Mouse (Mus musculus) stomach, postnatal 0 days (tissue): ENCODE data around the gene Plekha4. TPM values are rescaled to one million over a fixed set of nuclear protein-coding genes. Genes with fewer than 3 reads are reported as not detected.

Source experiments
- ATAC-seq: fragments of 200-750 bp; cut with Nextera tagmentation; 2 replicates; pipeline ENCODE4 v1.8.0; 2017; ENCODE audit not compliant: low FRiP score, low TSS enrichment
- DNase-seq: peaks from one replicate; pipeline ENCODE4 v3.0.0-alpha.2; 2016; ENCODE audit warnings: low spot score
- H3K27ac ChIP-seq: fragments of 300-500 bp; sonication (generic); replicated peaks from 2 replicates; pipeline ENCODE4 v1.5.1; 2014; ENCODE audit warnings: mild to moderate bottlenecking, control low read depth
- H3K27me3 ChIP-seq: fragments of 300-500 bp; sonication (generic); 2 replicates; pipeline ENCODE4 v1.6.1; 2014; ENCODE audit warnings: low read length; ENCODE audit not compliant: control insufficient read depth, insufficient read depth
- H3K36me3 ChIP-seq: fragments of 300-500 bp; sonication (generic); 2 replicates; pipeline ENCODE4 v1.6.1; 2014; ENCODE audit warnings: low read length, mixed read lengths; ENCODE audit not compliant: control insufficient read depth, insufficient read depth
- H3K4me1 ChIP-seq: fragments of 300-500 bp; sonication (generic); replicated peaks from 2 replicates; pipeline ENCODE4 v1.6.1; 2014; ENCODE audit warnings: antibody characterized with exemption; ENCODE audit not compliant: control insufficient read depth, insufficient read depth
- H3K4me2 ChIP-seq: fragments of 300-500 bp; sonication (generic); replicated peaks from 2 replicates; pipeline ENCODE4 v1.6.1; 2014; ENCODE audit warnings: low read depth, mild to moderate bottlenecking, control low read depth, moderate library complexity
- H3K4me3 ChIP-seq: fragments of 300-500 bp; sonication (generic); 2 replicates; pipeline ENCODE4 v1.5.1; 2014; ENCODE audit warnings: low read depth, low read length, control low read depth
- H3K9ac ChIP-seq: fragments of 300-500 bp; sonication (generic); 2 replicates; pipeline ENCODE4 v1.6.1; 2014; ENCODE audit warnings: mild to moderate bottlenecking, low read length, control low read depth, mixed read lengths
- H3K9me3 ChIP-seq: fragments of 300-500 bp; sonication (generic); 2 replicates; pipeline ENCODE4 v1.6.1; 2016; ENCODE audit warnings: low read length; ENCODE audit not compliant: control insufficient read depth
- CTCF ChIP-seq: IDR thresholded peaks from 2 replicates; pipeline ENCODE4 v1.5.1; 2016; ENCODE audit warnings: antibody characterized with exemption, low read depth, mild to moderate bottlenecking, moderate library complexity
- EP300 ChIP-seq: optimal IDR thresholded peaks from 2 replicates; pipeline ENCODE3; 2016; ENCODE audit warnings: antibody characterized with exemption
- WGBS: fragments of 180-500 bp; shearing (Covaris S2); extraction: QIAGEN DNeasy Blood & Tissue Kit; methylation state at CpG from one replicate; pipeline ENCODE4 v1.1.7; 2014; 5-methylcytosine and 5-hydroxymethylcytosine counted together
- polyA plus RNA-seq: library from polyadenylated mRNA; unstranded; fragments of >200 nt; fragmentation: Nextera tagmentation; extraction: Ambion mirVana; gene quantifications from 2 replicates; pipeline ENCODE4 v1.2.1, GENCODE M21; 2015

The Plekha4 gene
- polyA plus RNA-seq, 1 experiment from 2014 or later = 7.9 TPM

DNA sequence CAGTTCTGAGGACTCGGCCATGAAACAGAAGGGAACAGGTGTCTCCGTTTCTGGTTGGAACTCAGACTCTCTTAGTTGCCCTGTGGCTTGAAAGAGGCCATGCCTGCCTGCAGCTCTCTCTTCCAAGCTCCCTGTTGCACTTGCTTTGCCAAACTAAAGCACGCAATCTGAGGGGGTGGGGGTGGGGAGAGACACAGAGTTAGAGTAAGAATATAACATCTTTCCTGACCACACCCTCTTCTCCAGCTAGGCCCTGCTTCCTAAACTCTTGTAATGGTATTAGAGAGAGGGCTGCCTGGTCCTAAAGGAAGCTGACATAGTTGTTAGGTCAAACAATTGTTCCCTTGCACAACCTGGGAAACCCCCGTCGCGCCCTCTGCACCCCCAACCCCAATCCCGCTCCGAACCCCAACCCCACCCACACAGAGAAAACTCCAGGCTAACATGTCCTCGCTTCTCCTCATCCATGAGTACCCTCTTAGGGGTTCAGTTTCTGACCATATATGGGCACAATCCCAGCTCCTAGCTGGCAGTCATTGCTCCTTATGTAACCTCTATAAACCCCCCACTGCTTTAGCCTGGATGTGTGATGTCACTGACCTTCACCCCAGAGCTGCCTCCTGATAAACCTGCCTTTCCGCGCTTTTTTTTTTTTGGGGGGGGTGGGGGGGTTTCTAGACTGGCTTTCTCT, 24.8 kb downstream of the Plekha4 start:
- no peak overlapping the region for H3K27ac ChIP-seq
- H3K27me3 ChIP-seq = no peaks in the 10 kb centered on the region
- DNase-seq (no peak), ATAC-seq (no peak)
- H3K9me3 ChIP-seq = no peaks in the 10 kb centered on the region
- H3K36me3 ChIP-seq = no peaks in the 10 kb centered on the region
- H3K9ac ChIP-seq = no peak overlapping the region
- H3K4me1 ChIP-seq = no peaks in the 10 kb centered on the region
- TF ChIP-seq EP300 (no peak), CTCF (no peak)
- H3K4me3 ChIP-seq = no peak overlapping the region
- WGBS = 69% methylated on average over 11 of the region's 11 CpGs
- no peak overlapping the region for H3K4me2 ChIP-seq

DNA sequence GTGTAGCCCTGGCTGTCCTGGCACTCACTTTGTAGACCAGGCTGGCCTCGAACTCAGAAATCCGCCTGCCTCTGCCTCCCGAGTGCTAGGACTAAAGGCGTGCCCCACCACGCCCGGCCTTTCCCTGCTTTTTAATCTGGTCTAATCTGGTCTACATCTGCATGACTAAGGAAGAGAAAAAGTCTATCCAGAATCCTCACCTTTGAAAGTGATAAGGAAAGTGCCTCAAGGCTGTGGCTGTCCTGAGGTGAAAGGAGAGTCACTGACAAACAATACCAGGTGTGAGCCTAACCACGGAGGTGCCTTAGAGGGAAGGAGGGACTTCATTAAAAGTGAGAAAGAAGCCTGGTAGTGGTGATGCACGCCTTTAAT, 25.4 kb downstream of the Plekha4 start:
- DNase-seq (no peak), ATAC-seq (no peak)
- Histone ChIP-seq H3K36me3 (no peaks in the 10 kb centered on the region), H3K4me1 (no peaks in the 10 kb centered on the region), H3K4me3 (no peak overlapping the region), H3K9me3 (no peaks in the 10 kb centered on the region), H3K9ac (no peak overlapping the region), H3K27me3 (no peaks in the 10 kb centered on the region), H3K27ac (no peak overlapping the region), H3K4me2 (no peak overlapping the region)
- TF ChIP-seq EP300 (no peak), CTCF (no peak)
- 73% methylated on average over 8 of the region's 8 CpGs for WGBS

GRCm38 (mm10) chr7:45553519-45553918, 27.4 kb downstream of the Plekha4 start:
- 74% methylated on average over 8 of the region's 8 CpGs for WGBS
- Histone ChIP-seq H3K27ac (no peak overlapping the region), H3K9ac (no peak overlapping the region), H3K27me3 (no peaks in the 10 kb centered on the region), H3K4me3 (no peak overlapping the region), H3K4me2 (no peak overlapping the region), H3K4me1 (no peaks in the 10 kb centered on the region), H3K36me3 (no peaks in the 10 kb centered on the region), H3K9me3 (no peaks in the 10 kb centered on the region)
- ATAC-seq (no peak), DNase-seq (no peak)
- TF ChIP-seq EP300 (no peak), CTCF (no peak)

DNA sequence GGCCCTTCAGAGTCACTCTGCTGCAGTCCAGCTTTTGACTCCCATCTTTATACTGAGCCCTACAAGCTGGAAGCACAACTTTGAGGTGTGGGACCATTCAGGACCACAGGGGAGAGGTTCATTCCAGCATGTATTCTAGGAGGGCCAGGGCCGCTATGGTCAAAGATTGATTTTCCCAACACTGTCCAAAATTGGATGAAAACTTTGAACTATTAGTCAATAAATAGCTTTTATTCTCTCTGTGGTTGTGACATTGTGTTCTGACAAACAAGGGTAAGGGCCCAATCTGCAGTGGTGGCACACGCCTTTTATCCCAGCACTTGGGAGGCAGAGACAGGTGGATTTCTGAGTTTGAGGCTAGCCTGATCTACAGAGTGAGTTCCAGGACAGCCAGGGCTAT, 27.9 kb downstream of the Plekha4 start:
- H3K4me3 ChIP-seq = no peak overlapping the region
- DNase-seq (no peak), ATAC-seq (no peak)
- whole genome bisulfite sequencing = 94% methylated on average over 2 of the region's 2 CpGs
- no peaks in the 10 kb centered on the region for H3K27me3 ChIP-seq
- no peak overlapping the region for H3K9ac ChIP-seq
- TF ChIP-seq EP300 (no peak), CTCF (no peak)
- H3K4me2 ChIP-seq = no peak overlapping the region
- H3K9me3 ChIP-seq = no peaks in the 10 kb centered on the region
- H3K36me3 ChIP-seq = no peaks in the 10 kb centered on the region
- H3K27ac ChIP-seq = no peak overlapping the region
- no peaks in the 10 kb centered on the region for H3K4me1 ChIP-seq

DNA sequence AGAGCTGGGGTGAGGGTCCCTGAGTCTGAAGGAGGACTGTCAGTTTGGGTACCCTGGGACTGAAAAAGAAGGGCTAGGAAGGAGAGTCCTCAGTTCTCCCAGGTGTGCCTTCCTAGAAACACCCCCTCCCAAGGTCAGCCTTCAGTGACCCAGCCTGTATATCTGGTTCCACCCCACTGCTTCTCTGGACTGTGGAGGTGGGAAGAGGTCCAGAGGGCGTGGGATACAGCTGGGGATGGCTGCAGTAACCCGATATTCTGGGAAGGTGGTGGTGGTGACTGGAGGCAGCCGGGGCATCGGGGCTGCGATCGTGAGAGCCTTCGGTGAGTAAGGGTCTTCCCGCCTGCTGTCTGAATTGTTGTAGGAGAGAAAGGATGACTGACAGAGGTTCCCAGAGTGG, 28.6 kb downstream of the Plekha4 start, which contains the start of gene Hsd17b14:
Gene Hsd17b14 (plus strand): TSS at position 150 of the 400 bp plus-strand sequence.
- Histone ChIP-seq H3K36me3 (no peaks in the 10 kb centered on the region), H3K4me2 (no peak within 1 kb of the TSS), H3K9me3 (no peaks in the 10 kb centered on the region), H3K4me3 (no peak within 1 kb of the TSS), H3K27ac (no peak within 1 kb of the TSS), H3K9ac (no peak within 1 kb of the TSS), H3K4me1 (no peaks in the 10 kb centered on the region), H3K27me3 (no peaks in the 10 kb centered on the region)
- TF ChIP-seq CTCF = no peak
- no peak for TF ChIP-seq EP300
- ATAC-seq (no peak), DNase-seq (no peak)
- WGBS = 39% methylated on average over 8 of the region's 8 CpGs

- H3K4me2 ChIP-seq = no peak overlapping the region
These were observed 29.7 kb downstream of the Plekha4 start for GRCm38 (mm10) chr7:45555787-45556186.

More at GRCm38 (mm10) chr7:45555787-45556186, 29.7 kb downstream of the Plekha4 start:
- no peaks in the 10 kb centered on the region for H3K4me1 ChIP-seq
- H3K9ac ChIP-seq = no peak overlapping the region
- TF ChIP-seq CTCF = peak; percentile 90
- no peak for TF ChIP-seq EP300
- 22% methylated on average over 8 of the region's 8 CpGs for WGBS
- H3K36me3 ChIP-seq = no peaks in the 10 kb centered on the region
- H3K9me3 ChIP-seq = no peaks in the 10 kb centered on the region
- no peak overlapping the region for H3K27ac ChIP-seq
- no peaks in the 10 kb centered on the region for H3K27me3 ChIP-seq
- ATAC-seq (no peak), DNase-seq (peak; percentile 88)
- H3K4me3 ChIP-seq = no peak overlapping the region
